Mouse (Mus musculus): ENCODE measurements around the gene Sult6b2.
A peak's percentile ranks its signal among the peaks of the same experiment; 100 is the strongest.

The Sult6b2 gene

GRCm38 (mm10) chr6:142804402-142804801 lies at the start of gene Sult6b2:
TSS of gene Sult6b2 (minus strand) at chr6:142804502.
- DNase-seq, result no peak

- no peak for DNase-seq
Observed at GRCm38 (mm10) chr6:142852419-142853377, 48.4 kb upstream of the Sult6b2 start.

- no peak for DNase-seq
Observed at GRCm38 (mm10) chr6:142850436-142850835, 46.1 kb upstream of the Sult6b2 start.

DNA sequence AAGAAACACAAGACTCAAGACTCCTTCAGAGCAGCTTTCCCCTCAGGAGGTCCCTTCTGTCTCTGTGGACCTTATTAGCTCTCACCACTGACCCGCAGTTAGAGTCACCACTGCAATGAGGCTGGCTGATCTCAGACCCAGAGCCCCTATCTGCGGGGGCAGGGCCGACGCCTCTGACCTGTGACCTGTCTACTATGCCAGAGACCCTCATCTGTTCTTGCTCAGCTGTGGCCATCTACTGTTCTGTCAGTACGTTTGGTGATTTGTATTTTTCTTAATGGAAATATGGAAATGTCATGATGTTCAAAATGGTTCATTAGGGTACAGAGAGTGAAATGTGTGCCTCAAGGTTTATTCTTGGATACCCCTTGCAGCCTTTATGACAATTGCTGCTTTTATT lies 45.0 kb upstream of the Sult6b2 start:
- no peak for DNase-seq

- no peak for DNase-seq
Observed at GRCm38 (mm10) chr6:142847914-142848674, 43.8 kb upstream of the Sult6b2 start.

GRCm38 (mm10) chr6:142846855-142847254 lies 42.6 kb upstream of the Sult6b2 start:
- no peak for DNase-seq

DNA sequence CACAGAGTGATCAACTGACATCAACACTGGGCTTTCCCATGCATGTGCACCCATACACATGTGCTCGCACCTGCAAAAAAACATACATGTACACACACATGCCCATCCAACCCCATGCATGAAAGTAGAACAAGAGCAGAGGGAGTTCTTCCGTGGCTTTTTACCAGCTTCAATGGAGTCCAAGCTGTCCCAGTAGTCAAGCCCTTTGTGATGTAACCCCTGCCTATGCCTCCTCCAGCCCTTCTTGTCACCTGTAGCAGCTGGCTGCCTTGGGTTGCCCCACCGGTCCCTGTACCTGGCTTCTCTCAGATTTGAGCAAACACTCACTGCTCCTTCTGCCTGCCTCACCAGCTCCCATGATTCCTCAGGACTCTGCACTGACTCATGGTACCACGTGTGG lies 40.8 kb upstream of the Sult6b2 start:
- DNase-seq, result no peak

DNA sequence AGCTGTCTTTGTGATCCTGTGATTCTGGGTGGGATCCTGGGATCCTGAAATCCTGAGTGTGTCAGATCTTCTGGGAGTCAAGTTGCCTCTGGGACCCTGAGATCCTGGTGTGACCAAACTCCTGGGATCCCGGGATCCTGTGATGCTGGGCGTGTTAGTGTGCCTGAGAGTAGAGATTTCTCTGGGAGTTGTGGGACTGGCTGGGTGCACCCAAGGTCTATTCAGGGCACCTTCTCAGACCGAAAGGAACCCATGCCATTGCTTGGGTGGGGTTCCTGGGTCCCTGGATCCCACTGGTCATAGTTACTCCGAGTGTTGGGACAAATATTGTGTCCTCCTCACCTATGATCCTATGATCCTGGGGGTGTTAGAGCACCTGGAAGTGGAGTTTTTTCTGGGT lies 39.8 kb upstream of the Sult6b2 start:
- DNase-seq, result no peak

DNA sequence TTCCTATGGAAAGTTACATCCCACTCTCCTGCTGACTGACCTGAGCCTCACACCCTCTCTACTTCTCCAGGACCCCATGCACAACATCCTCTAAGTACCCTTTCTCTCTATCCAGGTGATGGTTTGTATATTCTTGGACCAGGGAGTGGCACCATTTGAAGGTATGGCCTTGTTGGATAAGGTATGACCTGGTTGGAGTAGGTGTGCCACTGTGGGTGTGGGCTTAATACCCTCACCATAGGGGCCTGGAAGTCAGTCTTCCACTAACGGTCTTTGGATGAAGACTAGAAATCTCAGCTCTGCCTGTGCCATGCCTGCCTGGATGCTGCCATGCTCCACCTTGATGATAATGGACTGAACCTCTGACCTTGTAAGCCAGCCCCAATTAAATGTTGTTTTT lies 34.2 kb upstream of the Sult6b2 start:
- no peak for DNase-seq

GRCm38 (mm10) chr6:142837326-142837725 lies 33.0 kb upstream of the Sult6b2 start:
- no peak for DNase-seq

GRCm38 (mm10) chr6:142835726-142836125 lies 31.4 kb upstream of the Sult6b2 start:
- no peak for DNase-seq

DNA sequence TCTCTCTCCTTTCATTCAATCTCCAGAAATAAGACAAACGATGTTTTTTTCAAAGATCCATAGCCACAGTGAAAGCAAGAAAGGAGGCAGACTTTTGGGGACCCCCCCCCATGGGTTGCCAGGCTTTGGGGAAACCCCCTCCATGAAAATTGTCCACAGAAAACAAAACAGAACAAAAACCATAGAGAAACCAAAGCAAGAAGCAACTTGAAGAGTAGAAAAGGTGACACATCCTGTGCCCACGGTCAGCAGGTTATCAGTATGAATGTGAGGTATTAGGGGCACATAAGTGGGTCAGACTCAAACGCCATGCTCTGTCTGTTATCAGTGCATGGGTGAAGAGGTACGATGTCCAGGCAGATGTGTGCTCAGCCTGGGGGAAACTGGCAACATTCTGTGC lies 30.6 kb upstream of the Sult6b2 start:
- DNase-seq, result no peak

DNA sequence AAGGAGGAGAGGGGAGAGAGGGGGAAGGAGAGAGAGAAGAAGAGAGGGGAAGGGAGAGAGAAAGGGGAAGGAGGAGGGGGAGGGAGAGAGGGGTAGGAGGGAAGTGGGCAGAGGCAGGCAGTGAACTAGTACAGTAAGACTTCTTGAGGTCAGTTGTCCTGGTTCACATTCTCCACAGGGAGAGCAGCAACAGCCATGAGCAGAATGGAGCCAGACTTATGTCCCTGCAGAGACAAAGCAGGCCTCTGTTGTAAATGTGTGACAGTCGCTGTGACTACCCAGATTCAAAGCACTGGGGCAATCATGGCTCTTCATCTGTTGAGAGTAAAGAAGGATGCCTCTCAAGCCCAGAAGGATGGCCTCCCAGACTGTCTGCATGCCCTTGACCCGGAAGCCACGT lies 27.4 kb upstream of the Sult6b2 start:
- no peak for DNase-seq

- DNase-seq, result no peak
Observed at GRCm38 (mm10) chr6:142831243-142831642, 26.9 kb upstream of the Sult6b2 start.

DNA sequence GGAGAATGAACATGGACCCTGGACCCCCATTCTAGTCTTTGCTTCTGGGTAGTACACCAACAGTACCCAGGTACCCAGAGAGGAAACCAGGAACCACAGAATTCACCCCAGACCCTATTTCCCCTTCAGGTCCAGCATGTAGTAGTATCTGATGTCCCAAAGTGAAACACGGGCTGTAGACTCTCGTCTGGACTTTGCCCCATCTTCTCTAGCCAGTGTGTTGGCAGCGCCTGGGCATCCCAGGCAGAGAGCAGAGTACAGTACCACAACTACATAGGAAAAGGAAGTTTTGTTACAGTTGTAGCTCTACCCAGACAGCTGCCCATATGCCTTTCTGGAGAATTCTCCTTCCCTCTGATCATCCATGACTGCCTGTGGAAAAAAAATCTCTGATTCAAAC lies 25.9 kb upstream of the Sult6b2 start:
- no peak for DNase-seq

- no peak for DNase-seq
Observed at GRCm38 (mm10) chr6:142825449-142825848, 21.1 kb upstream of the Sult6b2 start.

DNA sequence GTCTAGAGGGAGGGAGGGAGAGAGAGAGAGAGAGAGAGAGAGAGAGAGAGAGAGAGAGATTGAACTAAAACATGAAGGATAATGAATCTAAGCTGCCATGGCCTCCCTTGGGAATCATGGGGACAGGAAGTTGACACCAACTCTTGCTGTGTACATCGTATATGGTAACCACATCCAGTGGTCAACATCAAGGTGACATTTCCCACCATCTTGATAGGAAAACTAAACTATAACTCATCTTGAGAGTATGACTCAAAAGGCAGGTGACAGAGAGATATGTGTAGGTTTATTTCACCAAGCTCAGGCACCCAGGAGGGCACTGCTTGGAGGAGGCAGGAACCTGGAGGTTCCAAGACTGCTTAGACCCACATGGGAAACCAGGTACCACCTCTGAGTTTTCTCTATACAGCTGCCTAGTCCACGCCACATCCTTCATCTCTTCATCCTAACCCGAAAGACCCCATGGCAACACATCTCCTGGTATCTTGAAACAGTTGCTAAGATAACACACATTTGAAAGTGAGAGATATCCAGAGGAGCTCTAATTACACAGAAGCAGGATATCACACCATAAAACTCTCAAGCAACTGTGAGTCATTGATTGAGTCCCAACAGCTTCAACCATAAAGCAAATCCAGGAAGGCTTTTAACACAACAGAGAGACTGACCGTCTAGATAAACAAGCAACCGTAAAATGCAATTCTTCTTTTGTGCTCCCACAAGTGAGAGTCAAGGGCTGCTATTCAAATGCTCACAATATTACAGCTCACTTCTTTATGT lies 18.9 kb upstream of the Sult6b2 start:
- no peak for DNase-seq

DNA sequence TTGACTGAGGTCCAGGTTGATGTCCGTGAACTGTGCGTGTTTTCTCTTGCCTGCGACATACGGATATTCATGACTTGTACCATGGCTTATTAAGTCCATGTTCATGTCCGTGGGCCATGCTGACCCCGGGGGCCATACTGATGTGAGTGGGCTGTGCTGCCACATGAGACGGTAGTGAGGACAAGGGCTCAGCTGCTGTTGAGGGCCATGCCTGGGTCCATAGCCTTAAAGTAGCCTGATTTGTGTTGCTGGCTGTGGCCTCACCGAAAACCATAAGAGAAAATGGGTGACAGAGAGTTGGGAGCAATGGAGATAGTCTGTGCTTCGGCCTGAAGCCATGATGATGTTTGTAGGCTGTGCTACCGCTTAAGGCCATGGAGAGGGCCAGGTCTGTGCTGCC lies 14.0 kb upstream of the Sult6b2 start:
- no peak for DNase-seq

DNA sequence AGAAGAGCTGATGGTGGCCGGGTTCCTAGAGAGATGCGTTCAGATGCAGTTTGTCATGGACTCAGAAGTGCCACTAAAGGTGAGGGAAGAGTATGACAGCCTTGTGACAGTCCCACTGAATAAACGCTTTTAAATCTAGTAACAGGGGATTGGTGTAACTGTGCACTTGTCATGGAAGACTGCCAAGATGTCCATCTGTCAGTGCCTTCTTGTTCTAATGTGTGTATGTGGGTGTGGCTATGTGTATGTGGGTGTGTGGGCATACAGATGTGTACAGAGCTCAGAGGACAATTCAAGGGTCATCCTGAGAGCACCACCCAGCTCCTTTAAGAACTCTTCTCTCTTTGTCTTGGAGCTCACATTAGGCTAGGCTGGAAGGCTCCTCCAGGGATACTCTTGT lies 11.2 kb upstream of the Sult6b2 start:
- DNase-seq, result no peak

- peak; percentile 93 for DNase-seq
Observed at GRCm38 (mm10) chr6:142814495-142814921, 10.2 kb upstream of the Sult6b2 start.

- DNase-seq, result no peak
Observed at GRCm38 (mm10) chr6:142814011-142814410, 9.7 kb upstream of the Sult6b2 start.

GRCm38 (mm10) chr6:142812969-142813368 lies 8.7 kb upstream of the Sult6b2 start:
- no peak for DNase-seq

DNA sequence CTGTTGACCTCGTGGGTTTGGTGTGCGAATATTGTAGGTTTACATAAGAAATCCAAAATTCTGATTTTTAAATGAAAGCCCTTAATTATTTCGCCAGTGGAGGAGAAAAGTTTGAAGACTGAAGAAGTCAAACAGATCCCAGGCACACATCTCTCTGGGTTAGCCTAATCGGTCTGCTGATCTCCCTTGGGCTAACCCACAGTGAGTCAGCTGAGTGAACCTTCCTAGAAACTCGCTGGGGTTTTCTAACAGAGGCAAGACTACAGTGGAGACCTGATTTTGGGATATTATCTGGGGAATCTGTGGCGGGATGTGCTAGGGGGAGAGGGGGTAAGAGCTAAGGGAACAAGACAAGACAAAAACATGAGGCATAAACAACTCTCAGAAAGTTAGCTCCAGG lies 5.9 kb upstream of the Sult6b2 start:
- DNase-seq, result no peak
